Mouse (Mus musculus) embryonic stem cell, embryonic (primary cell): ENCODE data around the gene B3galt6.

ENCODE experiments used
- CTCF ChIA-PET, 4 experiments: fragments of 300-600 bp in 2 of 4; fragments of 350-600 bp in 2 of 4; sonication (Branson Sonifier 250); formaldehyde crosslinking; loops; one replicate each; lab custom pipeline; 2022; ENCODE audit warnings: inconsistent platforms in 2 of 4; lab: Charles Lee
- POLR2A ChIA-PET, 4 experiments: fragments of 300-600 bp in 2 of 4; fragments of 350-600 bp in 2 of 4; sonication (Branson Sonifier 250); formaldehyde crosslinking; loops; one replicate each; lab custom pipeline; 2022; ENCODE audit warnings: antibody characterized with exemption in 4 of 4, inconsistent platforms in 1 of 4; lab: Charles Lee

The B3galt6 gene

GRCm38 (mm10) chr4:155963106-155963505 is 29.3 kb downstream of the B3galt6 start:
- ChIA-PET CTCF (interaction anchor here in 1 of 4 experiments (1.8 kb wide), 1 partner anchor 69 kb away, joined by 11 read pairs; no protein-coding TSS in a partner anchor), POLR2A (interaction anchor here in 3 of 4 experiments (0.5 to 8.7 kb wide), 19 partner anchors 6 to 226 kb away, joined by 3 to 59 read pairs (median 3); partner anchors contain the start of genes Mxra8 (in 1 of the 3) and Ube2j2 (in 1 of the 3))

- POLR2A ChIA-PET = interaction anchor here in 3 of 4 experiments (0.6 to 8.7 kb wide), 33 partner anchors 7 to 274 kb away, joined by 3 to 59 read pairs (median 3); partner anchors contain the start of genes Ube2j2 (in 3 of the 3), Acap3 (in 2 of the 3), Pusl1 (in 2 of the 3) and Mxra8 (in 1 of the 3)
Measured at GRCm38 (mm10) chr4:155962167-155962971, 30.1 kb downstream of the B3galt6 start, which contains the start of gene C1qtnf12. Gene C1qtnf12 (plus strand): TSS chr4:155962318.

GRCm38 (mm10) chr4:155959275-155959674 is 33.2 kb downstream of the B3galt6 start:
- POLR2A ChIA-PET = interaction anchor here in 3 of 4 experiments (0.7 to 8.7 kb wide), 21 partner anchors 8 to 152 kb away, joined by 3 to 59 read pairs (median 3); partner anchors contain the start of genes Ube2j2 (in 2 of the 3), 9430015G10Rik (in 1 of the 3), Cptp (in 1 of the 3) and Ints11 (in 1 of the 3)
- CTCF ChIA-PET = interaction anchor here (0.5 to 2.9 kb wide), 51 partner anchors 8 to 198 kb away, joined by 3 to 23 read pairs (median 4); partner anchors contain the start of genes 9430015G10Rik (in 1 of the 4), Acap3 (in 1 of the 4), Atad3a (in 1 of the 4) and Pusl1 (in 1 of the 4)

More at GRCm38 (mm10) chr4:155962167-155962971, 30.1 kb downstream of the B3galt6 start, which contains the start of gene C1qtnf12:
- CTCF ChIA-PET = interaction anchor here in 2 of 4 experiments (0.6 to 1.8 kb wide), 6 partner anchors 15 to 140 kb away, joined by 3 to 11 read pairs (median 3); no protein-coding TSS in a partner anchor

- CTCF ChIA-PET = interaction anchor here in 1 of 4 experiments (0.7 kb wide), 1 partner anchor 87 kb away, joined by 4 read pairs; the partner anchor contains the start of gene Cptp
- POLR2A ChIA-PET = interaction anchor here in 3 of 4 experiments (0.7 to 8.7 kb wide), 9 partner anchors 7 to 153 kb away, joined by 3 to 59 read pairs (median 4); partner anchors contain the start of genes Ube2j2 (in 2 of the 3) and C1qtnf12 (in 1 of the 3)
Measured at GRCm38 (mm10) chr4:155955491-155955890, 37.0 kb downstream of the B3galt6 start.

- CTCF ChIA-PET = interaction anchor here in 3 of 4 experiments (0.5 to 2.3 kb wide), 6 partner anchors 12 to 226 kb away, joined by 3 to 8 read pairs (median 4); partner anchors contain the start of gene C1qtnf12 (in 1 of the 3)
Measured at GRCm38 (mm10) chr4:155947094-155947493, 45.4 kb downstream of the B3galt6 start.

GRCm38 (mm10) chr4:155944271-155944670 is 48.2 kb downstream of the B3galt6 start:
- POLR2A ChIA-PET = interaction anchor here in 2 of 4 experiments (1.4 to 3.6 kb wide), 5 partner anchors 12 to 123 kb away, joined by 3 to 32 read pairs (median 3); no protein-coding TSS in a partner anchor
- CTCF ChIA-PET = interaction anchor here in 1 of 4 experiments (1.2 kb wide), 1 partner anchor 15 kb away, joined by 3 read pairs; no protein-coding TSS in a partner anchor

More at GRCm38 (mm10) chr4:155947094-155947493, 45.4 kb downstream of the B3galt6 start:
- POLR2A ChIA-PET = interaction anchor here in 2 of 4 experiments (1.1 to 5.0 kb wide), 12 partner anchors 9 to 163 kb away, joined by 3 to 40 read pairs (median 4); partner anchors contain the start of genes C1qtnf12 (in 2 of the 2) and 9430015G10Rik (in 1 of the 2)

GRCm38 (mm10) chr4:155943534-155944249 is 48.8 kb downstream of the B3galt6 start, which contains the start of gene Ube2j2:
Gene Ube2j2 (plus strand): TSS chr4:155943831.
- ChIA-PET POLR2A (interaction anchor here in 3 of 4 experiments (0.5 to 3.6 kb wide), 40 partner anchors 10 to 535 kb away, joined by 3 to 32 read pairs (median 3); partner anchors contain the start of genes Acap3 (in 3 of the 3), Pusl1 (in 3 of the 3), C1qtnf12 (in 2 of the 3) and 9430015G10Rik (in 1 of the 3)), CTCF (interaction anchor here (0.6 to 1.2 kb wide), 6 partner anchors 16 to 635 kb away, joined by 3 to 7 read pairs (median 4); no protein-coding TSS in a partner anchor)

GRCm38 (mm10) chr4:155943049-155943452 is 49.4 kb downstream of the B3galt6 start:
- POLR2A ChIA-PET = interaction anchor here in 3 of 4 experiments (0.5 to 3.6 kb wide), 37 partner anchors 10 to 534 kb away, joined by 3 to 32 read pairs (median 4); partner anchors contain the start of genes Acap3 (in 3 of the 3), Pusl1 (in 3 of the 3), C1qtnf12 (in 2 of the 3) and 9430015G10Rik (in 1 of the 3)

More at GRCm38 (mm10) chr4:155943049-155943452, 49.4 kb downstream of the B3galt6 start:
- CTCF ChIA-PET = interaction anchor here in 3 of 4 experiments (0.6 to 1.2 kb wide), 3 partner anchors 26 to 109 kb away, joined by 3 to 7 read pairs (median 4); no protein-coding TSS in a partner anchor
